Mouse (Mus musculus) thymus, adult 2 months (tissue): ENCODE results near the gene Slc39a1.

Experiments used
- CTCF ChIP-seq: fragments of 200-500 bp; IDR thresholded peaks from 2 replicates; pipeline ENCODE4 v1.5.1; 2012; ENCODE audit warnings: mild to moderate bottlenecking, control low read depth, low read length, moderate library complexity, borderline replicate concordance; ENCODE audit not compliant: control insufficient read depth, poor library complexity, insufficient read depth; ENCODE audit errors: extremely low read depth
- POLR2A ChIP-seq: fragments of 200-500 bp; IDR thresholded peaks from 2 replicates; pipeline ENCODE4 v1.6.1; 2012; ENCODE audit warnings: mild to moderate bottlenecking, low read length, control low read depth, moderate library complexity; ENCODE audit not compliant: control insufficient read depth, poor library complexity, insufficient read depth; ENCODE audit errors: extremely low read depth

GRCm38 (mm10) chr3:90294064-90294440, 46.1 kb downstream of the Slc39a1 start:
- TF ChIP-seq POLR2A (no peak), CTCF (no peak)
